Mouse (Mus musculus): ENCODE measurements at regions not wholly inside any gene's neighbourhood (a gene's known extent, or its start where the extent isn't known, plus 50 kb on each side); places are given as distances from the start of the nearest gene placed in this dataset.

GRCm38 (mm10) chr7:115378836-115379235 is 635.3 kb downstream of the Insc start:
- DNase-seq (ENCODE audit: low spot score in 2 of 2) = no peak

GRCm38 (mm10) chr7:115379600-115379999 is 636.1 kb downstream of the Insc start:
- DNase-seq (ENCODE audit: low spot score in 2 of 2) = no peak

GRCm38 (mm10) chr7:115380989-115381610 is 637.6 kb downstream of the Insc start:
- DNase-seq (ENCODE audit: low spot score in 2 of 2) = no peak

- DNase-seq (ENCODE audit: low spot score in 2 of 2) = no peak
These were observed 639.4 kb downstream of the Insc start for GRCm38 (mm10) chr7:115382876-115383275.

GRCm38 (mm10) chr7:115388874-115389273 is 645.4 kb downstream of the Insc start:
- DNase-seq (ENCODE audit: low spot score in 2 of 2) = no peak

GRCm38 (mm10) chr7:115392520-115392919 is 646.1 kb downstream of the Sox6 start:
- no peak for DNase-seq (ENCODE audit: low spot score in 2 of 2)

GRCm38 (mm10) chr7:115398202-115398601 is 640.4 kb downstream of the Sox6 start:
- DNase-seq (ENCODE audit: low spot score in 2 of 2) = peak in 1 of 2 experiments; percentile 24

GRCm38 (mm10) chr7:115399461-115399860 is 639.1 kb downstream of the Sox6 start:
- DNase-seq (ENCODE audit: low spot score in 2 of 2) = no peak

GRCm38 (mm10) chr7:115407889-115408288 is 630.7 kb downstream of the Sox6 start:
- no peak for DNase-seq (ENCODE audit: low spot score in 2 of 2)

GRCm38 (mm10) chr7:115408915-115409314 is 629.7 kb downstream of the Sox6 start:
- no peak for DNase-seq (ENCODE audit: low spot score in 2 of 2)

GRCm38 (mm10) chr7:115410501-115411230 is 627.9 kb downstream of the Sox6 start:
- no peak for DNase-seq (ENCODE audit: low spot score in 2 of 2)

GRCm38 (mm10) chr7:115411456-115411855 is 627.1 kb downstream of the Sox6 start:
- DNase-seq (ENCODE audit: low spot score in 2 of 2) = no peak

GRCm38 (mm10) chr7:115415147-115415561 is 623.4 kb downstream of the Sox6 start:
- no peak for DNase-seq (ENCODE audit: low spot score in 2 of 2)

All from urinary bladder, postnatal 36 days (tissue).